Mouse (Mus musculus) cerebellum, adult 9-11 months (tissue): ENCODE data around the gene 4930455H04Rik.

ENCODE experiments used
- DNase-seq: peaks from one replicate; pipeline ENCODE4 v3.0.0; 2022

The 4930455H04Rik gene

GRCm38 (mm10) chr3:116967967-116968366 lies at the start of gene 4930455H04Rik:
Gene 4930455H04Rik, plus strand, starts transcription at chr3:116968267.
- DNase-seq, result no peak

- no peak for DNase-seq
These were observed 46.5 kb upstream of the 4930455H04Rik start for GRCm38 (mm10) chr3:116921535-116921934.

DNA sequence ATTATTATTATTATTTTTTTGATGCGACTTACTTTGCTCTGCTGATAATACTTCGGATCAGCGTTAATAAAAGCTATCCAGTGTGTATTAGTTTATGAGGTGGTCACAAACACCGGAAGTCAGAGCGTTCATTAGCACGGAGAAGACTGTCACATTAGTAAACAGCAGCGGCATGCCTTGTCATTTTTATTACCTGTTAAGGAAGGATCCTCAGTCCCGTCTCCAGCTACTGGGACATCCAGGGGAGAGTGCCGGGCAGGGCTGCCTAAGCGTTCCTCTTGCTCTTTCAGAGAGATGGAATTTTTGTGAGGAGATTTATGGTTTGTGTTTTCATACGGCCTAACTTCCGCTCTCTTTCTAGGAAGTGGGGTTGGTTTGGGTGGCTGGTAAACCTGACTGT lies 45.0 kb upstream of the 4930455H04Rik start:
- no peak for DNase-seq

DNA sequence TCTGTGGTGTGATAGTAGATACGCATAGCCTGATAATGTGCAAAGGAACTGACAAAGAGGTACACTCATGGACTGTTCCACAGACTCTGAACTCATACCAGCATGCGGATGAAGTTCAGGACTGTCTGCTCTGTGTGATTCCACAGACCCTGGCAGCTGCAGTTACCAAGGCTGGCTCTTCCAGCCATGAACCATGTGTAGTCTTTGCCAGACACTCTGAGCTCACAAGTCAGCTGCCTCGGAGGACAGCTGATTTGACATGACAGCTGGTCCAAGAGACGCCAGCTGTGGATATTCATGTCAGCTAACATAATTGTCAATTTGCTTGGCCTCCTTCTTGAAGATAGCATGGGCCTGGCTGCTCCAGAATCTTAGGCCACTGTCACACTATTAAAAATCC lies 39.1 kb upstream of the 4930455H04Rik start:
- DNase-seq, result no peak

DNA sequence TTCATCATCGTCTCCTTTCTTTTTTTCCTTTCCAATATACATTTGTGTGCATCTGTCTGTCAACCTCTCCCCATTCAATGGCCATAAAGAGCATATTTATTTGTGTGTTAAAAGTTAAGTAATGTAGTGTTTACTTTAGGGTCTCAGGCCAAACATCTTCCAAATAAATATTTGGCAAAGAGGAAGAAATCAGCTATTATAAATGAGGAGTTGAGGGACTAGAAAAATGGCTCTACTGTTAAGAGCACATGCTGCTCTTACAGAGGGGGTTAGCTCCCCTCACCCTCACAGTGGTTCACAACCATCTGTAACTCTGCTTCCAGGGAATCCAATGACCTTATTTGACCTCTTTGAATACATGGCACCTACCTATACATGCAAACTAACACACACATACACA lies 34.9 kb upstream of the 4930455H04Rik start:
- no peak for DNase-seq

GRCm38 (mm10) chr3:116936934-116937691 lies 31.0 kb upstream of the 4930455H04Rik start:
- no peak for DNase-seq

- no peak for DNase-seq
These were observed 27.1 kb upstream of the 4930455H04Rik start for GRCm38 (mm10) chr3:116940804-116941558.

GRCm38 (mm10) chr3:116941559-116942117 lies 26.4 kb upstream of the 4930455H04Rik start:
- no peak for DNase-seq

GRCm38 (mm10) chr3:116942751-116943150 lies 25.3 kb upstream of the 4930455H04Rik start:
- DNase-seq, result no peak

DNA sequence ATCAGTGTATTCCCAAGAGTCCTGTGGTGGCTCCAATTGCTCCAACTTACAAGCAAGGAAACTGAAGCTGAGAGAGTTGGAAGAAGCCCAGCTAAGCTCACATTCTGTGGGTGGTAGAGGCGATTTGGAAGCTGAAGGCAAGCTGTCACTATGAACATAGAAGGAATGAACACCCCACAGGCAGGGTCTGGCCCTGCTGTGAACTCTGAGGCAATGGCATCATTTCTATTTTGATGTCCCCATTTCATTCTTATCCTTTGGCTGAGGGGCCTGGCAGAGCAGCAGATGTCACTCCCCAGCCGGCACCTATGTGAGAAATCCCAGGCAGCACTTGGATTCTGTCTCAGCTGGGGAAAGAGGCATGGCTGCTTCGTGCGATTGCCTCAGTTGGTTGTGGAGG lies 24.6 kb upstream of the 4930455H04Rik start:
- no peak for DNase-seq

- no peak for DNase-seq
These were observed 21.6 kb upstream of the 4930455H04Rik start for GRCm38 (mm10) chr3:116946476-116946875.

DNA sequence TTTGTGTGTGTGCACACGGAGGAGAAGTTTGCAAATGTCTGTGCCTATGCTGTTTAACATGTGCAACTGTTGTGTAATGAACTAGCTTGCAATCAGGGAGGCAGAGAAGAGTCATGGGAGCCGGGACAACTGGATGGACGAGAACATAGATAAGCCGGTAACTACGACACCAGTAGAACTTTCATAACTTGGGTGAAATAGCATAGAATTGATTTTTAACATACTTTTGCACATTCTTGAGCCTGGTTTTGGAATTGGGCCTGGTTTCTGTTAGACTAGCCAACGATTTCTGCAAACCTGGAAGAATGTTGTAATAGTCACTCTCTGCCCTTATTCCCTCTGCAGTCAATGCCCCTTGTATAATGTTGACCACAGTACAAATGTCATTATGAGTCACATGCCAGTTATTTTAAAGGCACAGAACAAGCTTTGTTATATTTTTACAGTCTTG lies 17.4 kb upstream of the 4930455H04Rik start:
- no peak for DNase-seq

- DNase-seq, result no peak
These were observed 16.6 kb upstream of the 4930455H04Rik start for GRCm38 (mm10) chr3:116951489-116951888.

GRCm38 (mm10) chr3:116952242-116952899 lies 15.7 kb upstream of the 4930455H04Rik start:
- DNase-seq, result no peak

- DNase-seq, result no peak
These were observed 14.7 kb upstream of the 4930455H04Rik start for GRCm38 (mm10) chr3:116953366-116953765.

GRCm38 (mm10) chr3:116955061-116955460 lies 13.0 kb upstream of the 4930455H04Rik start:
- no peak for DNase-seq

DNA sequence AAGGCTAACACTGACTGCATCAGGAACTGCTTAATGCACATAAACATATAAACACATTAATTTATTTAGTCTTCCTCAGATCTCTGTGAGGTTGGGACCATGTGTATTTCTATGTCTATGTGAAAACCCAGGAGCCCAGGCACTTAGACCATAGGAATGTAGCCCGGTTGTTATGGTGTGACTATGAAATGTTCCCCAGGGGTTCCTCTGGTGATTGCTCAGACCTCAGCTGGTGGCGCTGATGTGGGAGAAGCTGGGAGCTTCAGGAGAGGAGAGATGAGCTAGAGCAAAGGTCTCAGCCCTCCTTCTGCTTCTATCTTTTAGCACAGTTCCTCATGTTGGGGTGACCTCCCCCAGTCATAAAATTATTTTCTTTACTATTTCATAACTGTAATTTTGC lies 7.7 kb upstream of the 4930455H04Rik start:
- DNase-seq, result no peak

GRCm38 (mm10) chr3:116961354-116962142 lies 6.5 kb upstream of the 4930455H04Rik start:
- no peak for DNase-seq

DNA sequence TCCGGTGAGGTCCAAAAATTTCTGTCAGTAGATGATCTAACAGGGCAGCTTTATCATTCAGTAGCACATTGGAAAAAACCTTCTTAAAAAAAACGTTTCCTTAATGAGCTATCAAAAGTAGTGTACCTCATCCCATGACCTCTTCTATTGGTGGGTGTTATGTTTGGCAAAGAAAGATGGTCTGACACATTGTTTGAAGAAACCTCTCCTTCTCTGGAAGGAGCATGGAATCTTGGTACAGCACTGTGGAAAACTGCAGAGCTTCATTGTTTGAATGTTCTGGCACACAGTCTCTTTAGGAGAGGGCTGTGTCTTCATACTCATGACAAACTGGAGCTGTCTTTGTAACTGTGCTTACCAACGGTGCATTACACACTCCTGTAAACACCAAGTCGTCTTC lies 4.9 kb upstream of the 4930455H04Rik start:
- DNase-seq, result no peak

DNA sequence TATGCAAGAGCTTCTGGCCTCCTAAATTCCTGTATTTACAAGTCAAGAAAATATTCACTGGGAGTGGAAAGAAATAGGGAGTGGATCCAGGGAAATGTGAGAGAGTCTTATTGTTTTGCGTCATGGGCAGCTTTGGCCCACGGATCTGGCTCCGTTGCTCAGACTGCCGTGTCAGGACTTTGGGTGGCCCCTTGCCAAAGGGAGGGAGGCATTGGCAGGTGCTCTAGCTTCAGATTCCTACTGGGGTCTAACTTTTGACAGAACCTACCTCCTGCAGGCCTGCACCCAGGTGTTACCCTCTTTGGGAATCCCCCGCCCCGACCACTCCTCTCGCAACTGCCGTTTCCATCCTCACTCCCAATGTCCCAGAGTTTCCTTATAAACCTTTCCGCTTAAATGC lies 3.6 kb upstream of the 4930455H04Rik start:
- no peak for DNase-seq

GRCm38 (mm10) chr3:116966225-116966624 lies 1.8 kb upstream of the 4930455H04Rik start:
- DNase-seq, result no peak

DNA sequence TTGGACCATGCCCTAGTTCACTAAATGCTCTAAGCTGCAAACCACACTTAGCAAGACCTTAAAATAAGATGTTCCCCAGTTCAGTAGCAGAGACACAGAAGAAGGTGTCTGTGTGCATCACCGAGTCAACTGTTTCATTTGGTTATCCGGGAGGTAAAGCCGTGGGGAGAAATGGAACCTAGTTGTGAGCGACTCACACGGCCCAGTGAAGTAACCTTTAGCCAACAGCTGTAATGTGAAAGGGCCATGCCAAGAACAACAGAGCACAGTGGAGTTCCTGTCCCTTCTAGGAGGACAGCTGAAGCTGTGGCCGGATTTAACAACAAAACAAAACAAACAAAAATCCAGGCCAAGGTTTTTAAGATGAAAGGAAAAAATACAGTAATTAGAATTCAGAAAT lies 1.3 kb upstream of the 4930455H04Rik start:
- DNase-seq, result no peak
